Mouse (Mus musculus) heart, adult 2 months (tissue): ENCODE measurements around the gene Phip. TPM values are rescaled to one million over a fixed set of nuclear protein-coding genes. Genes with fewer than 3 reads are reported as not detected.

ENCODE experiments used
- DNase-seq, 2 experiments: peaks; one replicate each; pipeline ENCODE4 v3.0.0; 2021
- H3K27ac ChIP-seq: fragments of 200-600 bp; 2 replicates; pipeline ENCODE4 v1.8.1; 2022
- H3K27me3 ChIP-seq: fragments of 200-500 bp; 2 replicates; pipeline ENCODE4 v1.6.1; 2012; ENCODE audit warnings: mild to moderate bottlenecking, low read length, inconsistent platforms, mixed read lengths; ENCODE audit not compliant: control insufficient read depth, insufficient read depth
- H3K36me3 ChIP-seq: fragments of 200-500 bp; 2 replicates; pipeline ENCODE4 v1.6.1; 2012; ENCODE audit warnings: low read length, inconsistent platforms; ENCODE audit not compliant: control insufficient read depth, insufficient read depth
- H3K4me1 ChIP-seq: fragments of 200-500 bp; 2 replicates; pipeline ENCODE4 v1.6.1; 2011; ENCODE audit warnings: low read length; ENCODE audit not compliant: control insufficient read depth, insufficient read depth
- H3K4me3 ChIP-seq: fragments of 200-600 bp; 2 replicates; pipeline ENCODE4 v1.8.1; 2022
- H3K79me2 ChIP-seq: fragments of 200-500 bp; replicated peaks from 2 replicates; pipeline ENCODE4 v1.6.1; 2012; ENCODE audit warnings: mild to moderate bottlenecking, inconsistent platforms, low read length, moderate library complexity, mixed read lengths; ENCODE audit not compliant: control insufficient read depth, insufficient read depth
- H3K9ac ChIP-seq: fragments of 200-500 bp; 2 replicates; pipeline ENCODE4 v1.6.1; 2012; ENCODE audit warnings: low read depth, mild to moderate bottlenecking, control low read depth, inconsistent platforms, low read length, mixed read lengths
- CTCF ChIP-seq: fragments of 200-600 bp; IDR thresholded peaks from 2 replicates; pipeline ENCODE4 v1.8.1; 2022; ENCODE audit warnings: antibody characterized with exemption, mild to moderate bottlenecking, moderate library complexity
- EP300 ChIP-seq: fragments of 200-500 bp; IDR thresholded peaks from 2 replicates; pipeline ENCODE4 v1.6.1; 2011; ENCODE audit warnings: low read depth, low read length, control low read depth; ENCODE audit not compliant: insufficient read depth
- POLR2A ChIP-seq: fragments of 200-500 bp; IDR thresholded peaks from 2 replicates; pipeline ENCODE4 v1.6.1; 2011; ENCODE audit warnings: mild to moderate bottlenecking, low read depth, low read length, control low read depth; ENCODE audit not compliant: insufficient read depth
- WGBS: fragments of 180-500 bp; shearing (Covaris S2); methylation state at CpG from one replicate; pipeline ENCODE4 v1.1.7; 2018; 5-methylcytosine and 5-hydroxymethylcytosine counted together
- intact Hi-C: fragments of 180-260 bp; cut with DNase I; formaldehyde crosslinking; loops from one replicate; pipeline ENCODE4 v1.15.1; 2025
- polyA plus RNA-seq: library from polyadenylated mRNA; depleted of rRNA; stranded (reverse); fragments of >200 nt; gene quantifications from 2 replicates; pipeline ENCODE4 v1.2.3, GENCODE M21; 2012
- total RNA-seq, 2 experiments: library from RNA; stranded (reverse); gene quantifications; 2 replicates each; pipeline ENCODE4 v1.2.3; 2021

The Phip gene
- total and polyA plus RNA-seq, 3 experiments: 2.6 to 29.3 (median 29.0) TPM

GRCm38 (mm10) chr9:82952330-82952729 lies 23.0 kb downstream of the Phip start:
- no peak overlapping the region for H3K9ac ChIP-seq
- no peaks in the 10 kb centered on the region for H3K27me3 ChIP-seq
- DNase-seq: no peak
- H3K27ac ChIP-seq: no peak overlapping the region
- no peaks in the 10 kb centered on the region for H3K4me1 ChIP-seq
- no peaks in the 10 kb centered on the region for H3K79me2 ChIP-seq
- TF ChIP-seq POLR2A (no peak), EP300 (no peak), CTCF (no peak)
- peaks cover 4% of the 10 kb centered on the region for H3K36me3 ChIP-seq
- intact Hi-C loops: no loop called here
- H3K4me3 ChIP-seq: no peak overlapping the region

- 87% methylated on average over 2 of the region's 2 CpGs for WGBS
- no peak overlapping the region for H3K9ac ChIP-seq
- intact Hi-C loops: no loop called here
These were observed 23.8 kb downstream of the Phip start for GRCm38 (mm10) chr9:82951435-82952004.

GRCm38 (mm10) chr9:82907246-82907645 lies 68.1 kb downstream of the Phip start:
- no peak overlapping the region for H3K4me3 ChIP-seq
- no peaks in the 10 kb centered on the region for H3K27me3 ChIP-seq
- no peak overlapping the region for H3K9ac ChIP-seq
- no peaks in the 10 kb centered on the region for H3K4me1 ChIP-seq
- no peak for DNase-seq
- WGBS: 92% methylated on average over 7 of the region's 7 CpGs
- no peaks in the 10 kb centered on the region for H3K79me2 ChIP-seq
- intact Hi-C loops: no loop called here
- H3K27ac ChIP-seq: no peak overlapping the region
- TF ChIP-seq CTCF: no peak
- no peak for TF ChIP-seq EP300
- no peak for TF ChIP-seq POLR2A
- H3K36me3 ChIP-seq: no peaks in the 10 kb centered on the region

More at GRCm38 (mm10) chr9:82951435-82952004, 23.8 kb downstream of the Phip start:
- H3K27ac ChIP-seq: no peak overlapping the region
- no peaks in the 10 kb centered on the region for H3K4me1 ChIP-seq
- no peak overlapping the region for H3K4me3 ChIP-seq
- no peaks in the 10 kb centered on the region for H3K79me2 ChIP-seq
- TF ChIP-seq EP300 (no peak), POLR2A (no peak), CTCF (no peak)
- H3K36me3 ChIP-seq: peaks cover 4% of the 10 kb centered on the region
- no peaks in the 10 kb centered on the region for H3K27me3 ChIP-seq
- no peak for DNase-seq

- Histone ChIP-seq H3K27me3 (no peaks in the 10 kb centered on the region), H3K79me2 (no peaks in the 10 kb centered on the region), H3K27ac (no peak overlapping the region), H3K4me3 (no peak overlapping the region), H3K9ac (no peak overlapping the region), H3K4me1 (no peaks in the 10 kb centered on the region), H3K36me3 (peaks cover 3% of the 10 kb centered on the region)
- TF ChIP-seq EP300: no peak
- no peak for TF ChIP-seq POLR2A
- no peak for TF ChIP-seq CTCF
- no peak for DNase-seq
- intact Hi-C loops: no loop called here
These were observed 86.7 kb downstream of the Phip start for GRCm38 (mm10) chr9:82888645-82889044.

- Histone ChIP-seq H3K4me3 (no peak overlapping the region), H3K4me1 (no peaks in the 10 kb centered on the region), H3K36me3 (peaks cover 2% of the 10 kb centered on the region), H3K27ac (no peak overlapping the region), H3K9ac (no peak overlapping the region), H3K27me3 (no peaks in the 10 kb centered on the region), H3K79me2 (no peaks in the 10 kb centered on the region)
- intact Hi-C loops: no loop called here
- TF ChIP-seq CTCF (peak; percentile 43), POLR2A (no peak)
- no peak for DNase-seq
These were observed 91.1 kb downstream of the Phip start for GRCm38 (mm10) chr9:82884177-82884576.

- intact Hi-C loops: loop anchor here (5.0 kb wide), 1 partner anchor 35 kb away; no protein-coding TSS in a partner anchor
- no peak for DNase-seq
- Histone ChIP-seq H3K9ac (no peak overlapping the region), H3K4me1 (no peaks in the 10 kb centered on the region), H3K36me3 (peaks cover 7% of the 10 kb centered on the region), H3K27me3 (no peaks in the 10 kb centered on the region), H3K79me2 (no peaks in the 10 kb centered on the region), H3K4me3 (no peak overlapping the region), H3K27ac (no peak overlapping the region)
- TF ChIP-seq EP300 (no peak), POLR2A (no peak)
- 95% methylated on average over 1 of the region's 1 CpGs for WGBS
These were observed 98.2 kb downstream of the Phip start for GRCm38 (mm10) chr9:82877078-82877477.

- Histone ChIP-seq H3K79me2 (no peaks in the 10 kb centered on the region), H3K9ac (no peak overlapping the region), H3K27me3 (no peaks in the 10 kb centered on the region), H3K27ac (no peak overlapping the region), H3K36me3 (peaks cover 6% of the 10 kb centered on the region; the same call in 1 of the 2 replicates), H3K4me1 (no peaks in the 10 kb centered on the region), H3K4me3 (no peak overlapping the region)
- 86% methylated on average over 3 of the region's 3 CpGs for WGBS
- intact Hi-C loops: no loop called here
- DNase-seq: no peak
- TF ChIP-seq EP300: no peak
- no peak for TF ChIP-seq CTCF
- no peak for TF ChIP-seq POLR2A
These were observed 107.6 kb downstream of the Phip start for GRCm38 (mm10) chr9:82867698-82868097.
